8 mouse cellular contexts compared by ENCODE assay signal in the genomic region with DNA sequence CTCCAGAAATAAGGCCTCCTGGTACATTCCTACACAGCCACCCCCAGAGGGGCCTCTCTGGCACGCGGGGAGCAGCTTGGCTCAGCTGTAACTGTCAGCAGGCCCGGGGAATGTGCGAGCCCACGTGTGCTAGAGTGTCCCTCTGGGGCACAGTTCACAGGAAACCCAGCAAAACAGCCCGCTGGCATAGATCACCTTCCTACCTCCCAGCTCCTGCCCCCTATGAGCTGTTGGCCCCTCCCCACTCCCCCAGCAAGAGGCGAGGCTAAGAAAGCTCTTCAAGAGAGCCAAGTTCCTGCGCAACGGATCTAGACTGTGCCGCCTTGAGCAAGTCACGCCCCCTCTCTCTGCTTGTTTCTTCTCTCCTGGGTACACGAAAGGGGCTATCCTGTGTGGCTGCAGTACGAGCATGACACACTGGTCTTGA. TPM values are rescaled to one million over a fixed set of nuclear protein-coding genes. Genes with fewer than 3 reads are reported as not detected.
DNase-seq lines count a peak whose midpoint lies in the region; ATAC-seq and TF ChIP-seq lines count a peak whose summit lies in the region.

No protein-coding gene starts in this region.

- TF ChIP-seq CTCF in liver, adult 2 months (IDR thresholded peaks at IDR 0.05; ENCODE audit: low read depth, low read length): no peak
- no peak for TF ChIP-seq CTCF in midbrain, postnatal 0 days (IDR thresholded peaks at IDR 0.05)
- no peak for TF ChIP-seq CTCF in cerebellum, adult 2 months (IDR thresholded peaks at IDR 0.05; ENCODE audit: borderline replicate concordance, insufficient read depth, low read depth, low read length)

- H3K4me2 ChIP-seq in hindbrain, embryonic 13.5 days: peak overlapping the region; percentile 98
- H3K4me2 ChIP-seq in midbrain, postnatal 0 days (ENCODE audit: low read depth, low read length, poor library complexity, severe bottlenecking): peak overlapping the region; percentile 98

- WGBS in forebrain, embryonic 10.5 days: under 1% methylated on average over 13 of the region's 13 CpGs
- 3% methylated on average over 13 of the region's 13 CpGs for WGBS in hindbrain, embryonic 13.5 days
- 2% methylated on average over 13 of the region's 13 CpGs for WGBS in liver, adult 2 months
- 3% methylated on average over 13 of the region's 13 CpGs for WGBS in midbrain, postnatal 0 days
- 6% methylated on average over 13 of the region's 13 CpGs for WGBS in cerebellum, adult 2 months

- peak; percentile 61 for DNase-seq in urinary bladder, postnatal 14 days (ENCODE audit: low spot score)
- no peak for DNase-seq in urinary bladder, postnatal 25 days (ENCODE audit: low spot score)
- peak; percentile 21 for DNase-seq in forebrain, embryonic 10.5 days (ENCODE audit: extremely low spot score, low spot score)
- DNase-seq in liver, adult 2 months (ENCODE audit: extremely low read depth, low read depth, low spot score): peak; percentile 86
- DNase-seq in midbrain, postnatal 0 days (ENCODE audit: low spot score): peak; percentile 12
- DNase-seq in thymus, postnatal 36 days: peak; percentile 80 to 91
- no peak for DNase-seq in cerebellum, adult 2 months

- peaks cover 36% of the 10 kb centered on the region for H3K4me1 ChIP-seq in forebrain, embryonic 10.5 days
- H3K4me1 ChIP-seq in hindbrain, embryonic 13.5 days (replicated peaks): peaks cover 20% of the 10 kb centered on the region
- peaks cover 13% of the 10 kb centered on the region for H3K4me1 ChIP-seq in liver, adult 2 months (ENCODE audit: control insufficient read depth, insufficient read depth, low read length)
- peaks cover 3% of the 10 kb centered on the region; the same call in 1 of the 2 replicates for H3K4me1 ChIP-seq in midbrain, postnatal 0 days (ENCODE audit: insufficient read depth, low read length)
- no peaks in the 10 kb centered on the region for H3K4me1 ChIP-seq in cerebellum, adult 2 months (ENCODE audit: control insufficient read depth, insufficient read depth, low read length)

- H3K9ac ChIP-seq in hindbrain, embryonic 13.5 days: no peak overlapping the region
- peak overlapping the region; percentile 95 for H3K9ac ChIP-seq in liver, adult 2 months (ENCODE audit: low read depth, low read length)
- H3K9ac ChIP-seq in midbrain, postnatal 0 days (replicated peaks; ENCODE audit: low read length, poor library complexity, severe bottlenecking): no peak overlapping the region

- H3K79me2 ChIP-seq in liver, adult 2 months (ENCODE audit: control insufficient read depth, insufficient read depth, low read length): peaks cover 34% of the 10 kb centered on the region; the same call in 1 of the 2 replicates

- TF ChIP-seq POLR2A in liver, adult 2 months (IDR thresholded peaks at IDR 0.05; ENCODE audit: extremely low read depth, insufficient read depth, low read length): no peak
- no peak for TF ChIP-seq POLR2A in cerebellum, adult 2 months (IDR thresholded peaks at IDR 0.05; ENCODE audit: borderline replicate concordance, insufficient read depth, low read length)

- peaks cover 75% of the 10 kb centered on the region for H3K27me3 ChIP-seq in forebrain, embryonic 10.5 days (ENCODE audit: poor library complexity, severe bottlenecking)
- H3K27me3 ChIP-seq in hindbrain, embryonic 13.5 days: peaks cover 76% of the 10 kb centered on the region
- no peaks in the 10 kb centered on the region for H3K27me3 ChIP-seq in liver, adult 2 months (ENCODE audit: control insufficient read depth, insufficient read depth, low read length)
- H3K27me3 ChIP-seq in midbrain, postnatal 0 days (ENCODE audit: insufficient read depth, low read length): peaks cover 32% of the 10 kb centered on the region
- H3K27me3 ChIP-seq in cerebellum, adult 2 months (ENCODE audit: control insufficient read depth, insufficient read depth, low read length): peaks cover 7% of the 10 kb centered on the region; the same call in 1 of the 2 replicates

- peak; percentile 66; the same call in 1 of the 2 replicates for ATAC-seq in hindbrain, embryonic 13.5 days (ENCODE audit: low FRiP score)
- ATAC-seq in midbrain, postnatal 0 days (ENCODE audit: low FRiP score): peak; percentile 35; the same call in 1 of the 2 replicates

- H3K27ac ChIP-seq in forebrain, embryonic 10.5 days: no peak overlapping the region
- H3K27ac ChIP-seq in hindbrain, embryonic 13.5 days: no peak overlapping the region
- peak overlapping the region; percentile 88 for H3K27ac ChIP-seq in liver, adult 2 months (replicated peaks; ENCODE audit: insufficient read depth, low read depth, low read length)
- H3K27ac ChIP-seq in midbrain, postnatal 0 days (ENCODE audit: low read depth, low read length): no peak overlapping the region
- H3K27ac ChIP-seq in cerebellum, adult 2 months (ENCODE audit: insufficient read depth, low read length): no peak overlapping the region

- no peaks in the 10 kb centered on the region for H3K36me3 ChIP-seq in forebrain, embryonic 10.5 days (replicated peaks)
- no peaks in the 10 kb centered on the region for H3K36me3 ChIP-seq in hindbrain, embryonic 13.5 days
- H3K36me3 ChIP-seq in liver, adult 2 months (ENCODE audit: control insufficient read depth, insufficient read depth, low read length): no peaks in the 10 kb centered on the region
- H3K36me3 ChIP-seq in midbrain, postnatal 0 days (ENCODE audit: insufficient read depth, low read length): no peaks in the 10 kb centered on the region

- H3K9me3 ChIP-seq in forebrain, embryonic 10.5 days: no peaks in the 10 kb centered on the region
- no peaks in the 10 kb centered on the region for H3K9me3 ChIP-seq in hindbrain, embryonic 13.5 days
- H3K9me3 ChIP-seq in midbrain, postnatal 0 days (ENCODE audit: low read length): no peaks in the 10 kb centered on the region

- peak overlapping the region; percentile 64 for H3K4me3 ChIP-seq in forebrain, embryonic 10.5 days
- peak overlapping the region; percentile 57 for H3K4me3 ChIP-seq in hindbrain, embryonic 13.5 days
- peak overlapping the region; percentile 93 for H3K4me3 ChIP-seq in liver, adult 2 months (ENCODE audit: insufficient read depth, low read depth, low read length)
- peak overlapping the region; percentile 56; the same call in 1 of the 2 replicates for H3K4me3 ChIP-seq in midbrain, postnatal 0 days (ENCODE audit: low read depth, low read length)
- no peak overlapping the region for H3K4me3 ChIP-seq in cerebellum, adult 2 months (replicated peaks; ENCODE audit: insufficient read depth, low read depth, low read length)

RNA-seq across cellular contexts. Expression of gene Syne3, which starts 0.8 kb away (rescaled TPM):
- polyA plus RNA-seq in forebrain, embryonic 10.5 days (2016; fragmentation: Nextera tagmentation; extraction: Ambion mirVana): 0.10 and 0.27 TPM in 2 replicates
- 0.25 and 0.31 TPM in 2 replicates for polyA plus RNA-seq in hindbrain, embryonic 13.5 days (2015; fragmentation: Nextera tagmentation; extraction: Ambion mirVana)
- 3.8 and 4.8 TPM in 2 replicates for total RNA-seq in liver, adult 2 months (2014; rRNA removed)
- 0.81 and 1.6 TPM in 2 replicates for polyA plus RNA-seq in liver, adult 2 months (2012; rRNA removed)
- total RNA-seq in midbrain, postnatal 0 days (2014; rRNA removed): 0.93 and 1.4 TPM in 2 replicates
- polyA plus RNA-seq in midbrain, postnatal 0 days (2015; fragmentation: Nextera tagmentation; extraction: Ambion mirVana): 0.44 and 0.85 TPM in 2 replicates
- 1.1 and 1.2 TPM in 2 replicates for polyA plus RNA-seq in cerebellum, adult 2 months (2012; rRNA removed)

RNA-seq across cellular contexts. Expression of gene Glrx5, which starts 23.7 kb away (rescaled TPM):
- polyA plus RNA-seq in forebrain, embryonic 10.5 days (2016; fragmentation: Nextera tagmentation; extraction: Ambion mirVana): 234 and 235 TPM in 2 replicates
- 156 and 158 TPM in 2 replicates for polyA plus RNA-seq in hindbrain, embryonic 13.5 days (2015; fragmentation: Nextera tagmentation; extraction: Ambion mirVana)
- 43.0 and 45.5 TPM in 2 replicates for total RNA-seq in liver, adult 2 months (2014; rRNA removed)
- 144 and 157 TPM in 2 replicates for polyA plus RNA-seq in liver, adult 2 months (2012; rRNA removed)
- total RNA-seq in midbrain, postnatal 0 days (2014; rRNA removed): 35.8 and 50.9 TPM in 2 replicates
- polyA plus RNA-seq in midbrain, postnatal 0 days (2015; fragmentation: Nextera tagmentation; extraction: Ambion mirVana): 175 and 185 TPM in 2 replicates
- polyA plus RNA-seq in cerebellum, adult 2 months (2012; rRNA removed): 85.9 and 101 TPM in 2 replicates

Comparison
In these comparisons a context has a peak if more than half of its experiments do, and no peak if none do; other contexts are left out.
1. DNase-seq: peak in urinary bladder, postnatal 14 days (single experiment), forebrain, embryonic 10.5 days (single experiment), liver, adult 2 months (single experiment), midbrain, postnatal 0 days (single experiment) and thymus, postnatal 36 days (2 of 2); none in urinary bladder, postnatal 25 days (single experiment) and cerebellum, adult 2 months (0 of 2).